Mouse (Mus musculus): Measurements from ENCODE around the gene Tnip2.

DNA sequence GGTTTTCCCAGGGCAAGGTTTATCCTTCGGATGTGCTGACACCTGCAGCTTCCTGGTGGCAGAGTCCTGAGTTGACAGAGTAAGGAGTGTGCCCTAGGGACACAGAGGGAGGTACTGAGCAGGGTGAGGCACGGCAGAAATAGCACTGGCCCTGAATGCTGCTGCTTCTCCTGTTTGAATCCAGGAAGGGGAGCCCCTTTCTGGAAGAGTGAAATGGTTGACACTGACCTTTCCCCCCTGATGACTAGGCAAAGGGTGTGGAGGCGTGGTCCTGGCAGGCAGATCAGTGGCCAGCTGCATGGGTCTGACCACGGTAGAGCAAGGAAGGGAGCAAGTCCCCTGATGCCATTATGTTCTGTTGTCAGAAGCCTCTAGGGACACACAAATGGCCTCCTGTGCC is 16.9 kb upstream of the Tnip2 start:
- TF ChIP-seq MXI1 (IDR thresholded peaks at IDR 0.05; ENCODE audit: low read depth, low read length) (no peak; the same call in 1 of the 2 replicates), GABPA (IDR thresholded peaks at IDR 0.05; ENCODE audit: insufficient replicate concordance, low read depth, low read length) (no peak), SIN3A (IDR thresholded peaks at IDR 0.05; ENCODE audit: low read length) (no peak), MEF2A (IDR thresholded peaks at IDR 0.05; ENCODE audit: borderline replicate concordance, low read depth, low read length) (no peak), BHLHE40 (IDR thresholded peaks at IDR 0.05; ENCODE audit: low read depth, low read length) (no peak), POLR2A (IDR thresholded peaks at IDR 0.05; ENCODE audit: low read depth, low read length) (no peak), CTCF (conservative IDR thresholded peaks at IDR 0.05 in 1 of 2, IDR thresholded peaks at IDR 0.05 in 1 of 2; ENCODE audit: low read depth in 2 of 2, low read length in 2 of 2) (no peak), SMC3 (IDR thresholded peaks at IDR 0.05; ENCODE audit: low read depth, low read length) (no peak), HCFC1 (IDR thresholded peaks at IDR 0.05; ENCODE audit: low read depth, low read length) (no peak), NELFE (IDR thresholded peaks at IDR 0.05; ENCODE audit: low read depth, low read length) (no peak)

Measured in CH12.LX (cell line).